In the genomic region with DNA sequence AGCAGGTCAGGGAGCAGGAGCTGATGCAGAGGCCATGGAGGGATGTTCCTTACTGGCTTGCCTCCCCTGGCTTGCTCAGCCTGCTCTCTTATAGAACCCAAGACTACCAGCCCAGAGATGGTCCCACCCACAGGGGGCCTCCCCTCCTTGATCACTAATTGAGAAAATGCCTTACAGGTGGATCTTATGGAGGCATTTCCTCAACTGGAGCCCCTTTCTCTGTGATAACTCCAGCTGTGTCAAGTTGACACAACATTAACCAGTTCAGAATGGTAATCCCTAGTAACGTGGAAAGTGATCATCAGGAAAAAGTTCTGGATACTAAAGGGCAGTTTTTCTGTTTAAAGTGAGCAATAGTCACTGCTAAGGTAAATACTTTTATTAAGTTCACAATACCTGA, we compare ENCODE assay signal across 9 mouse cellular contexts. TPM values are rescaled to one million over a fixed set of nuclear protein-coding genes. Genes with fewer than 3 reads are reported as not detected.
DNase-seq lines count a peak whose midpoint lies in the region; ATAC-seq and TF ChIP-seq lines count a peak whose summit lies in the region.
"Not testable (repeated sequence)": the region's sequence is repeated elsewhere in the genome, so short reads cannot be mapped to it uniquely, and the experiment has no call there.
"Had no signal": no experiment of that assay in that cellular context is flagged by ENCODE, and none has a peak within 500 bp of the region (broad histone marks: within the 10 kb centered on the region; RNA-seq: fewer than 3 reads in every experiment).

A gene (plus strand): TSS at position 301 of the 400 bp plus-strand sequence.

- H3K9me3 ChIP-seq in forebrain, embryonic 10.5 days; heart, embryonic 14.5 days (ENCODE audit: control insufficient read depth, low read length); hindbrain, embryonic 14.5 days (ENCODE audit: control insufficient read depth, low read length); midbrain, embryonic 10.5 days (replicated peaks): not testable (repeated sequence)

- H3K4me3 ChIP-seq in forebrain, embryonic 10.5 days; heart, embryonic 14.5 days (ENCODE audit: control insufficient read depth in 1 of 2, insufficient read depth in 1 of 2, low read depth in 1 of 2, low read length in 2 of 2); hindbrain, embryonic 14.5 days (replicated peaks; ENCODE audit: low read length); midbrain, embryonic 10.5 days; thymus, adult 2 months (ENCODE audit: control insufficient read depth, insufficient read depth, low read length): not testable (repeated sequence)

- H3K9ac ChIP-seq in heart, embryonic 14.5 days (ENCODE audit: low read length); hindbrain, embryonic 14.5 days: not testable (repeated sequence)

- not testable (repeated sequence) for TF ChIP-seq POLR2A in thymus, adult 2 months (IDR thresholded peaks at IDR 0.05; ENCODE audit: control insufficient read depth, extremely low read depth, insufficient read depth, low read length, poor library complexity)

- DNase-seq in adrenal gland, postnatal 10 days; forebrain, embryonic 10.5 days (ENCODE audit: extremely low spot score, low spot score); gastrocnemius, postnatal 25 days; hindbrain, embryonic 14.5 days (ENCODE audit: low spot score); left cerebral cortex, adult 18-20 months (ENCODE audit: low spot score in 2 of 2); midbrain, embryonic 10.5 days (ENCODE audit: low spot score); thymus, adult 2 months: not testable (repeated sequence)

- H3K4me2 ChIP-seq in heart, embryonic 14.5 days (ENCODE audit: low read length); hindbrain, embryonic 14.5 days (replicated peaks): not testable (repeated sequence)

- not testable (repeated sequence) for ATAC-seq in heart, embryonic 14.5 days (ENCODE audit: insufficient number of reproducible peaks, insufficient read depth, low FRiP score, low read depth); hindbrain, embryonic 14.5 days (ENCODE audit: low FRiP score)

- peaks cover 22% of the 10 kb centered on the region for H3K4me1 ChIP-seq in forebrain, embryonic 10.5 days
- not testable (repeated sequence) for H3K4me1 ChIP-seq in heart, embryonic 14.5 days (ENCODE audit: control insufficient read depth in 2 of 2, insufficient read depth in 2 of 2, low read length in 2 of 2); hindbrain, embryonic 14.5 days (replicated peaks; ENCODE audit: control insufficient read depth, insufficient read depth, low read length); thymus, adult 2 months (replicated peaks; ENCODE audit: control insufficient read depth, insufficient read depth, low read length)
- peaks cover 19% of the 10 kb centered on the region for H3K4me1 ChIP-seq in midbrain, embryonic 10.5 days

- TF ChIP-seq CTCF in thymus, adult 2 months (IDR thresholded peaks at IDR 0.05; ENCODE audit: borderline replicate concordance, control insufficient read depth, extremely low read depth, insufficient read depth, low read length, poor library complexity), result not testable (repeated sequence)

- peak within 1 kb of the TSS; percentile 82 for H3K27ac ChIP-seq in forebrain, embryonic 10.5 days
- H3K27ac ChIP-seq in heart, embryonic 14.5 days (replicated peaks in 1 of 2; ENCODE audit: control insufficient read depth in 1 of 2, insufficient read depth in 1 of 2, low read depth in 2 of 2, low read length in 2 of 2); hindbrain, embryonic 14.5 days; thymus, adult 2 months (ENCODE audit: control insufficient read depth, insufficient read depth, low read length): not testable (repeated sequence)
- H3K27ac ChIP-seq in midbrain, embryonic 10.5 days (replicated peaks), result peak within 1 kb of the TSS; percentile 77

- WGBS in forebrain, embryonic 10.5 days, result 69% methylated on average over 1 of the region's 1 CpGs
- WGBS in heart, embryonic 14.5 days, result 56% methylated on average over 1 of the region's 1 CpGs
- WGBS in hindbrain, embryonic 14.5 days, result 81% methylated on average over 1 of the region's 1 CpGs
- WGBS in midbrain, embryonic 10.5 days, result 68% methylated on average over 1 of the region's 1 CpGs
- WGBS in thymus, adult 2 months, result 87% methylated on average over 1 of the region's 1 CpGs

- H3K27me3 ChIP-seq in forebrain, embryonic 10.5 days (ENCODE audit: poor library complexity, severe bottlenecking); heart, embryonic 14.5 days (ENCODE audit: control insufficient read depth, insufficient read depth, low read length); hindbrain, embryonic 14.5 days (ENCODE audit: control insufficient read depth, insufficient read depth, low read length); midbrain, embryonic 10.5 days (ENCODE audit: low read depth, poor library complexity, severe bottlenecking); thymus, adult 2 months (ENCODE audit: control insufficient read depth, insufficient read depth, low read length): not testable (repeated sequence)

- H3K36me3 ChIP-seq in forebrain, embryonic 10.5 days (replicated peaks); heart, embryonic 14.5 days (ENCODE audit: control insufficient read depth, insufficient read depth, low read length); hindbrain, embryonic 14.5 days (replicated peaks; ENCODE audit: control insufficient read depth, insufficient read depth); midbrain, embryonic 10.5 days; thymus, adult 2 months (ENCODE audit: control insufficient read depth, insufficient read depth, low read length): not testable (repeated sequence)

RNA-seq across cellular contexts. Expression of the gene that starts here (rescaled TPM):
- 10 to 100 TPM; 13.9 to 24.7 TPM for total RNA-seq in adrenal gland, postnatal 10 days (2021)
- 4.4 and 5.1 TPM in 2 replicates for polyA plus RNA-seq in forebrain, embryonic 10.5 days (2016; fragmentation: Nextera tagmentation; extraction: Ambion mirVana)
- total RNA-seq in gastrocnemius, postnatal 25 days (2021), result 100 to 1,000 TPM; 116 to 121 TPM
- 42.6 and 45.3 TPM in 2 replicates for polyA plus RNA-seq in heart, embryonic 14.5 days (2014; fragmentation: Nextera tagmentation; extraction: Ambion mirVana)
- polyA plus RNA-seq in hindbrain, embryonic 14.5 days (2014; fragmentation: Nextera tagmentation; extraction: Ambion mirVana), result 15.8 and 17.0 TPM in 2 replicates
- total RNA-seq in left cerebral cortex, adult 18-20 months (2021), result 10 to 100 TPM; 72.8 to 82.4 TPM
- 4.4 and 4.5 TPM in 2 replicates for polyA plus RNA-seq in midbrain, embryonic 10.5 days (2016; fragmentation: Nextera tagmentation; extraction: Ambion mirVana)
- polyA plus RNA-seq in thymus, adult 2 months (2012; rRNA removed), result 16.2 and 20.2 TPM in 2 replicates
- total RNA-seq: MEL had no signal
